Mouse (Mus musculus): Measurements from ENCODE around the gene Filip1l.

- TF ChIP-seq CTCF (conservative IDR thresholded peaks at IDR 0.05; ENCODE audit: insufficient read depth, insufficient read length, low read depth, low read length) = no peak
- no peak for TF ChIP-seq POLR2A (IDR thresholded peaks at IDR 0.05; ENCODE audit: low read depth, low read length)
These were observed 190.3 kb downstream of the Filip1l start for GRCm38 (mm10) chr16:57543243-57543642.

Data from kidney, adult 2 months (tissue).